Mouse (Mus musculus) liver, embryonic 13.5 days (tissue): ENCODE data around the gene Chl1. TPM values are rescaled to one million over a fixed set of nuclear protein-coding genes. Genes with fewer than 3 reads are reported as not detected.

Source experiments
- ATAC-seq: fragments of 200-750 bp; cut with Nextera tagmentation; 2 replicates; pipeline ENCODE4 v1.8.0; 2017; ENCODE audit warnings: low read depth, mild to moderate bottlenecking, moderate number of reproducible peaks, moderate library complexity
- DNase-seq: peaks from one replicate; pipeline ENCODE4 v3.0.0; 2022
- H3K27ac ChIP-seq: fragments of 300-500 bp; sonication (generic); 2 replicates; pipeline ENCODE4 v1.5.1; 2015; ENCODE audit warnings: moderate library complexity, mild to moderate bottlenecking, inconsistent platforms
- H3K27me3 ChIP-seq: fragments of 300-500 bp; sonication (generic); 2 replicates; pipeline ENCODE4 v1.6.1; 2015; ENCODE audit warnings: mild to moderate bottlenecking, inconsistent platforms
- H3K36me3 ChIP-seq: fragments of 300-500 bp; sonication (generic); 2 replicates; pipeline ENCODE4 v1.6.1; 2015; ENCODE audit warnings: mild to moderate bottlenecking, inconsistent platforms
- H3K4me1 ChIP-seq: fragments of 300-500 bp; sonication (generic); replicated peaks from 2 replicates; pipeline ENCODE4 v1.6.1; 2015; ENCODE audit warnings: inconsistent platforms
- H3K4me2 ChIP-seq: fragments of 300-500 bp; sonication (generic); 2 replicates; pipeline ENCODE4 v1.6.1; 2015; ENCODE audit warnings: inconsistent platforms, mild to moderate bottlenecking, moderate library complexity
- H3K4me3 ChIP-seq: fragments of 300-500 bp; sonication (generic); replicated peaks from 2 replicates; pipeline ENCODE4 v1.5.1; 2015; ENCODE audit warnings: mild to moderate bottlenecking, inconsistent platforms
- H3K9ac ChIP-seq: fragments of 300-500 bp; sonication (generic); 2 replicates; pipeline ENCODE4 v1.6.1; 2015; ENCODE audit warnings: mild to moderate bottlenecking, inconsistent platforms
- H3K9me3 ChIP-seq: fragments of 300-500 bp; sonication (generic); replicated peaks from 2 replicates; pipeline ENCODE4 v1.6.1; 2016; ENCODE audit warnings: inconsistent platforms
- WGBS: fragments of 180-500 bp; shearing (Covaris S2); methylation state at CpG from one replicate; pipeline ENCODE4 v1.1.7; 2015; ENCODE audit not compliant: insufficient replicate concordance; 5-methylcytosine and 5-hydroxymethylcytosine counted together
- polyA plus RNA-seq: library from polyadenylated mRNA; unstranded; fragments of >200 nt; fragmentation: Nextera tagmentation; extraction: Ambion mirVana; gene quantifications from 2 replicates; pipeline ENCODE4 v1.2.1, GENCODE M21; 2015

The Chl1 gene
- polyA plus RNA-seq, 1 experiment from 2014 or later = 0.13 TPM

GRCm38 (mm10) chr6:103739291-103739690 lies 228.9 kb downstream of the Chl1 start:
- H3K4me1 ChIP-seq = no peaks in the 10 kb centered on the region
- H3K9me3 ChIP-seq = no peaks in the 10 kb centered on the region
- no peak overlapping the region for H3K27ac ChIP-seq
- H3K9ac ChIP-seq = no peak overlapping the region
- ATAC-seq = no peak
- no peak for DNase-seq
- H3K27me3 ChIP-seq = no peaks in the 10 kb centered on the region
- H3K36me3 ChIP-seq = no peaks in the 10 kb centered on the region
- H3K4me2 ChIP-seq = no peak overlapping the region
- H3K4me3 ChIP-seq = no peak overlapping the region

- 37% methylated on average over 3 of the region's 3 CpGs for WGBS
- Histone ChIP-seq H3K27ac (no peak overlapping the region), H3K4me2 (no peak overlapping the region), H3K27me3 (no peaks in the 10 kb centered on the region), H3K9me3 (no peaks in the 10 kb centered on the region), H3K4me3 (no peak overlapping the region), H3K4me1 (no peaks in the 10 kb centered on the region), H3K36me3 (no peaks in the 10 kb centered on the region), H3K9ac (no peak overlapping the region)
- DNase-seq (no peak), ATAC-seq (no peak)
Measured at GRCm38 (mm10) chr6:103742784-103743183, 232.4 kb downstream of the Chl1 start.

GRCm38 (mm10) chr6:103746103-103746502 lies 235.7 kb downstream of the Chl1 start:
- Histone ChIP-seq H3K9ac (no peak overlapping the region), H3K27ac (no peak overlapping the region), H3K27me3 (no peaks in the 10 kb centered on the region), H3K36me3 (no peaks in the 10 kb centered on the region), H3K4me2 (no peak overlapping the region), H3K9me3 (no peaks in the 10 kb centered on the region), H3K4me1 (no peaks in the 10 kb centered on the region), H3K4me3 (no peak overlapping the region)
- no peak for ATAC-seq
- no peak for DNase-seq
- 14% methylated on average over 4 of the region's 4 CpGs for WGBS

GRCm38 (mm10) chr6:103749122-103749773 lies 238.9 kb downstream of the Chl1 start:
- ATAC-seq (no peak), DNase-seq (no peak)
- no peaks in the 10 kb centered on the region for H3K27me3 ChIP-seq
- no peak overlapping the region for H3K27ac ChIP-seq
- WGBS = 62% methylated on average over 16 of the region's 16 CpGs
- H3K4me1 ChIP-seq = no peaks in the 10 kb centered on the region
- no peak overlapping the region for H3K9ac ChIP-seq
- H3K9me3 ChIP-seq = no peaks in the 10 kb centered on the region
- H3K36me3 ChIP-seq = no peaks in the 10 kb centered on the region
- H3K4me2 ChIP-seq = no peak overlapping the region
- no peak overlapping the region for H3K4me3 ChIP-seq

GRCm38 (mm10) chr6:103753891-103754290 lies 243.5 kb downstream of the Chl1 start:
- no peak overlapping the region for H3K9ac ChIP-seq
- H3K27ac ChIP-seq = no peak overlapping the region
- H3K4me2 ChIP-seq = no peak overlapping the region
- no peaks in the 10 kb centered on the region for H3K9me3 ChIP-seq
- H3K27me3 ChIP-seq = no peaks in the 10 kb centered on the region
- no peak for DNase-seq
- no peak for ATAC-seq
- no peaks in the 10 kb centered on the region for H3K4me1 ChIP-seq
- WGBS = 35% methylated on average over 4 of the region's 4 CpGs
- H3K36me3 ChIP-seq = no peaks in the 10 kb centered on the region
- no peak overlapping the region for H3K4me3 ChIP-seq

GRCm38 (mm10) chr6:103766830-103767229 lies 256.4 kb downstream of the Chl1 start:
- ATAC-seq (no peak), DNase-seq (no peak)
- Histone ChIP-seq H3K9me3 (no peaks in the 10 kb centered on the region), H3K4me1 (no peaks in the 10 kb centered on the region), H3K4me3 (no peak overlapping the region), H3K36me3 (no peaks in the 10 kb centered on the region), H3K4me2 (no peak overlapping the region), H3K27me3 (no peaks in the 10 kb centered on the region), H3K27ac (no peak overlapping the region), H3K9ac (no peak overlapping the region)
- 65% methylated on average over 3 of the region's 3 CpGs for WGBS

- no peak overlapping the region for H3K9ac ChIP-seq
- DNase-seq (no peak), ATAC-seq (no peak)
- no peaks in the 10 kb centered on the region for H3K27me3 ChIP-seq
- no peak overlapping the region for H3K4me2 ChIP-seq
- no peaks in the 10 kb centered on the region for H3K4me1 ChIP-seq
- WGBS = 77% methylated on average over 5 of the region's 5 CpGs
- H3K27ac ChIP-seq = no peak overlapping the region
- H3K36me3 ChIP-seq = no peaks in the 10 kb centered on the region
- no peak overlapping the region for H3K4me3 ChIP-seq
- no peaks in the 10 kb centered on the region for H3K9me3 ChIP-seq
Measured at GRCm38 (mm10) chr6:103781058-103781457, 270.7 kb downstream of the Chl1 start.

- Histone ChIP-seq H3K9ac (no peak overlapping the region), H3K4me3 (no peak overlapping the region), H3K27ac (no peak overlapping the region), H3K27me3 (no peaks in the 10 kb centered on the region), H3K4me2 (no peak overlapping the region), H3K4me1 (no peaks in the 10 kb centered on the region), H3K36me3 (no peaks in the 10 kb centered on the region), H3K9me3 (no peaks in the 10 kb centered on the region)
- ATAC-seq (no peak), DNase-seq (no peak)
- 53% methylated on average over 2 of the region's 2 CpGs for WGBS
Measured at GRCm38 (mm10) chr6:103791077-103791632, 280.8 kb downstream of the Chl1 start.

GRCm38 (mm10) chr6:103795241-103795640 lies 284.9 kb downstream of the Chl1 start:
- Histone ChIP-seq H3K27me3 (no peaks in the 10 kb centered on the region), H3K9me3 (no peaks in the 10 kb centered on the region), H3K4me1 (no peaks in the 10 kb centered on the region), H3K4me3 (no peak overlapping the region), H3K27ac (no peak overlapping the region), H3K9ac (no peak overlapping the region), H3K4me2 (no peak overlapping the region), H3K36me3 (no peaks in the 10 kb centered on the region)
- DNase-seq (no peak), ATAC-seq (no peak)
- 71% methylated on average over 1 of the region's 1 CpGs for WGBS
